Mouse (Mus musculus) adrenal gland, adult 8-10 months (tissue): ENCODE data around the gene Vmn1r86. TPM values are rescaled to one million over a fixed set of nuclear protein-coding genes. Genes with fewer than 3 reads are reported as not detected.
"Not testable (repeated sequence)": the region's sequence is repeated elsewhere in the genome, so short reads cannot be mapped to it uniquely, and the experiment has no call there.

Source experiments
- DNase-seq: peaks from one replicate; pipeline ENCODE4 v3.0.0; 2022
- total RNA-seq, 4 experiments: library from RNA; stranded (reverse); gene quantifications; 2 replicates each; pipeline ENCODE4 v1.2.4; 2022

Gene Vmn1r86
- total RNA-seq, result not detected

DNA sequence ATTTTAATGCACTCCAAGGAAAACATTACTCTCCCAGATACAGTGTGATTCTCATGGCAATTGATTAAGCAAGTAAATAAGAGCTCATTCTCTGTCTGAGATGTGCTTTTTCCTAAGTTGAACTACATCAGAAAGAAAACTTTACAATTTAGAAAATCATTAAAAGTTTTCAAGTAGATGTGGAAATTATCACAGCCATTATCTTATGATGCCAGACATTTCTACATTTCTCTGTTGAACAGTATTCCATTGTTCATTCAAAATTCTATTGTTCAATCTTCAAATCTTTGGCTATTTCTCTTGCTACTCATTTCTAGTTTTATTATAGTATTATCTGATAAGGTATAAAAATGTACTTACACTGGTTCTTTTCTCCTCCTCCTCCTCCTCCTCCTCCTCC, at the start of gene Vmn1r86:
Gene Vmn1r86 (minus strand): TSS at position 101 of the 400 bp plus-strand sequence.
- no peak for DNase-seq

DNA sequence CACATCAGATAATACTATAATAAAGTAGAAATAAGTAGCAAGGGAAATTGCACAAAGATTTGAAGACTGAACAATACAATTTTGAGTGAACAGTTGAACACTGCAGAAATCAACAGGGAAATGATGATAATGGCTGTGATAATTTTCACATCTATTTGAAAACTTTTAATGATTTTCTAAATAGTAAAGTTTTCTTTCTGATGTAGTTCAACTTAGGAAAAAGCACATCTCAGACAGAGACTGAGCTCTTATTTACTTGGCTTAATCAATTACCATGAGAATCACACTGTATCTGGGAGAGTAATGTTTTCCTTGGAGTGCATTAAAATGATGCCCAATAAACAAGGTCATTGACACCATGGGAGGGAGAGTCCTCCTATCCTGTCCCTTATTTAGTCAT, 39.6 kb upstream of the Vmn1r86 start, which contains the start of gene Vmn1r88:
Gene Vmn1r88 (plus strand): TSS at position 301 of the 400 bp plus-strand sequence.
- DNase-seq, result no peak

DNA sequence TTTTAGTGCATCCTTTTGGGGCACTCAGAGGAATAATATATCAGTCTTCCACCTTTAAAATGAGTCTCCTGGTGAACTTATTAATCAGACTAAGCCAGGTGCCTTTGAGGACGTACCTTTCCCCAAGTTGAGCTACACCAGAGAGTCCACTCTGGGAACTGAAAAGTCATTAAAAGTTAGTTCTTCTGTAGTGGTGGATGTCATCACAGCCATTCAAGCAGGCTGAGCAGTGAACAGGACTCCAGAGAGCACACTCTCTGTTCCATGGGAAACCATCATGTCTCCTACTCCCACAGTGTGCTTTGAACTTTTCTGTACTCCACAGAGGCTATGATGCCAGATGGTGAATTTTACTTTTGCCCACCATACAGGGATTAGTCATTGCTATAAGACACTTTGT, 20.3 kb upstream of the Vmn1r86 start, which contains the start of gene Vmn1r87:
Gene Vmn1r87 (minus strand): TSS at position 101 of the 400 bp plus-strand sequence.
- no peak for DNase-seq

DNA sequence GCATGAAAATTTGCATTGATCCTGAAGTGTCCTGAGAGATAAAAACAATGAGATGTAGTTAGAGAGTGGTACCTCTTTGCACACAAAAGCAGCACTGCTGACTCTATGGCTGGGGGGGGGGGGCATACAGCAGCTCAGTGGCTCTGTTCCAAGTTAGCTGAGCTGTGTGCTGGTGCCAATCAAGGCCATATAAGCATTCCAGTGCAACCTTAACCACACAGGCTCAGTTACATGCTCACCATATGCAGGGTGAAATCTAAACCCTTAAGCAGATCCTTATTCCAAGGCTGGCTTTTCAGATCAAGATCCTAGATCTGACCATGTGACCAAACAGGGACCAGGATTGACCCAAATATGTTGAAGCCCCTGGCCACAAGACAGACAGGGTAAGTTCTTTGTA, 17.6 kb upstream of the Vmn1r86 start:
- DNase-seq, result no peak

DNA sequence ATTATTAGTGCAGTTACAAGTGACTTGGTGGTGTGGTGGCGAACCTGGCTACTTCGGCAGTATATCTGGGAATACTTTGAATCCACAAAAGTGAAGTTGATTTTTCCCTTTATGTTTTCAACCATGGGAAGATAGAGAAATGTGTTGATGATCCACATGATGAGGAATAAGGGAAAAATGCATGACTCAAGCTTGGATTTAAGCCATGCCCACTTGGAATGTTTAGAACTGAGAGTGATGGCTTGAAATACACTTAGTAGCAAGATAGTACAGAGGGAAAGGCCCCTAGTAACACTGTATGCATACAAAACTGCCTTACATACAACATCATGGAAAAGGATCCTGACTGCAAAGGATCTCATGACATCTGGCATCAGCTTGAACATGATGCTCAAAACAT, 12.1 kb upstream of the Vmn1r86 start:
- no peak for DNase-seq

DNA sequence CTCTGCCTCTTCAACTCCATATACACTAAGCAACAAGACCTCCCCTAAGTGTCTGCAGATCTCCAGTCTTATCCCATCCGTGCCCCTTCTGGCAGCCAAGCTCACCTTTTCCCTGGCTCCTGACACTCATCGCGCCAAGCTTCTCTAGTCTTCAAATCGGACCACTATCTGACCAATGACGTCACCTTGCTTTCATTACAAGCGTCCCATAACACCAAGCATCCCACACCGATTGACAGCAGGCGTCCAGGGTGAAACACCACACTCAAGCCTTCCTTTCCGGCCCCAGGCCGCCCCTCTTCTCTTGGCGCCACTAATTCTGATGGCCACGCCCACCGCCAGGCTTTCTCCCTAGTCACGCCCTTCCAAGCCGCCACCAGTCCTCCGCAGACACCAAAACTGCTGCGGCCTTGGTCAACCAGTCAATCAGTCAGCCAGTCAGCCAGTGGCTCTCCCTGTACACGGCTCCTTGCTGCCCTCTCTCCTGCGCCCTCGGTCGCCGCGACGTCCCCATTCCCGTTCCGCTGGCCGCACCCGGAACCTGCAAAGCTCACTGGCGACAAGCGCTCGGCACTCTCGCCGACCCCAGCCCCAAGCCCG, 3.9 kb upstream of the Vmn1r86 start:
- DNase-seq, result peak; percentile 4

DNA sequence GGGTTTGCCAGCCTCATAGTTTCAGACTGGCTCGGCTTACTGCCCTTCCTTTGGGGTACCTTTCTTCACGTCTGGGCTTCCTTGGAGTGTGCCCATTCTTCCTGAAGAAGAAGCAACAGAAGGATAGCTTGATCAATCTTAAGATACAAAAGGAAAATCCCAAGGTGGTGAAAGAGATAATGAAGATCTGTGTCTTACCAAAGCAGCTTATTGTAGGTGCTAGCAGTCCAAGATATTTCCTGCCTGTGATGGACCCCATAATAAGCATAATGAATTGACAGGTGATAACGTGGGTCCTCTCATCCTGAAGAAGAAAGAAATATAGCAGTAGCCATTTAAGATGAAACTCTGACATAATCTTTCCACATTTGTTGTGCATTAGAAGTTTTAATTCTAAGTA, 24.6 kb downstream of the Vmn1r86 start, which contains the start of gene Vmn1r85:
Gene Vmn1r85 (minus strand): TSS at position 101 of the 400 bp plus-strand sequence.
- no peak for DNase-seq

DNA sequence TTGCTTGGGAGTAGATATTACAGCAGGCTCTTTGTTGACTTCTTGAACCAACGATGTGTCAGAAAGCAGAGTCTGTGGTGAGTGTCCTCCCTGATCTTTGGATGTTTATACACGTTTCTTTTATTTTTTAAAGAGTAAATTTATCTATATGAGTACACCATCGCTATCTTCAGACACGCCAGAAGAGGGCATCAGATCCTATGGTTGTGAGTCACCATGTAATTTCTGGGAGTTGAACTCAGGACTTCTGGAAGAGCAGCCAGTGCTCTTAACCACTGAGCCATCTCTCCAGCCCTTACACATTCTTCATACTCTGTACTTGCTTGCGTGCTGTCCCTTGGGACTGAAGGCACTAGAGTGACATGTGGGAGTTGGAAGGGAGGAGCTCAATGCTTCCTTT, 47.4 kb downstream of the Vmn1r86 start:
- DNase-seq, result no peak

DNA sequence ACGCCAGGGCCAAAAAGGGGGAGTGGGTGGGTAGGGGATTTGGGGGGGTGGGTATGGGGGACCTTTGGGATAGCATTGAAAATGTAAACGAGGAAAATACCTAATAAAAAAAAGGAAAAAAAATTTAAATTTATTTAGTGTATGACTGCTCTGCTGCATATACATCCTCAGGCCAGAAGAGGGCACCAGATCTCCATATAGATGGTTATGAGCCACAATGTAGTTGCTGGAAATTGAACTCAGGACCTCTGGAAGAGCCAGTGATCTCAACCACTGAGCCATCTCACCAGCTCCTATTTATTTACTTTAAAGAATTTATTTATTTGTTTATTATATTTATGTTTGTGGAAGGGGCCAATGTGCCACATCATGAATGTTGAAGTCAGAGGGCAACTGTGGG, 56.3 kb downstream of the Vmn1r86 start:
- DNase-seq, result not testable (repeated sequence)

DNA sequence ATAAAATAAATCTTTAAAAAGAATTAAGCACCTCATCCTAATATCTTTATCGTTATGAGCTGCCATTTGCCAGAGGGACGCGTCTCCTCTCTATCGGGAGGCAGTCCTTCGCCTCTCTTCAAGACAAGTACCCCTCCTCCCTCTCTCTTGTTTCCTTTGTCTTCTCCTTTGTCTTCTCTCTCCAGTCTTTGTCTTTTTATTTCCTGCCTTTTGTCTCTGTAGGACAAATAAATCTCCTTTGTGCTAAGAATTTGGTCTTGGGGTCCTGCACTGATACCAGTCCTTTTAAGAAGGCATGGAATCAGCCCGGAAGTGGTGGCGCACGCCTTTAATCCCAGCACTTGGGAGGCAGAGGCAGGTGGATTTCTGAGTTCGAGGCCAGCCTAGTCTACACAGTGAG, 60.2 kb downstream of the Vmn1r86 start:
- no peak for DNase-seq

DNA sequence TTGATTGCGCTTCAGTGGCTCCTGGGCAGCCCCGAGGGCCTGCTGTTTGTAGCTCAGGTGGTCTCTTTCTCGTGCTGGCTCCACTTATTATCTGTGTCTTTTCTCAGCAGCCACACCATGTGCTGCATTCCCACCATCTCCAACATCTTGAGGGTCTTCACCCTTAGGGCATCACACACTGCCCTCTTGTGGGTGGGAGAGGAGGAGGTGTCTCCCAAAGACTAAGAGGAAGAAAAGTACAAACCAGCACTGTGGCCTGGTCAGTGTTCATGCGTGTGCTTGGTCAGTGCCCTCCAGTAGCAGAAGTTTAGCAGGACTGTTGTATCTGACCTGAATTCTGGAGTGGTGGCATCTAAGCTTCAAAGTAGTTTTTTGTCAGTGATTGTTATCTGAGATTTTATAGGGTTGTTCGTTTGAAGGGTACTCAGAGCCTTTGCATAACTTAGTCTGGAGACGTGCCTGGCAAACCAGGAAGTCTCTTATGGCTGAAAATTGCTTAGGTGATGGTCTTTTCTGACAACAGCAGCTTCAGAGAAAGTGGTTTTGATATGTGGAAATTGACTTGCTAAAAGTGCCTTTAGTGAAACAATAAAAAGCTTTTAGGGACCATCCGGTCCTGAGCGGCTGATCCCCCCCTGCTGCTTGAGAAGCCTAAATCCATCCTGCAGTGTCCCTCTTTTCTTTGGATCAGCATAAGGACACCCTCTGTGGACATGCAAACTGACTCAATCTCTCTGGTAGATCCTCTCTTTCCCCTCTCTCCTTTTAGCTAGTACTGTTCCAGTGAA, 62.6 kb downstream of the Vmn1r86 start:
- no peak for DNase-seq

DNA sequence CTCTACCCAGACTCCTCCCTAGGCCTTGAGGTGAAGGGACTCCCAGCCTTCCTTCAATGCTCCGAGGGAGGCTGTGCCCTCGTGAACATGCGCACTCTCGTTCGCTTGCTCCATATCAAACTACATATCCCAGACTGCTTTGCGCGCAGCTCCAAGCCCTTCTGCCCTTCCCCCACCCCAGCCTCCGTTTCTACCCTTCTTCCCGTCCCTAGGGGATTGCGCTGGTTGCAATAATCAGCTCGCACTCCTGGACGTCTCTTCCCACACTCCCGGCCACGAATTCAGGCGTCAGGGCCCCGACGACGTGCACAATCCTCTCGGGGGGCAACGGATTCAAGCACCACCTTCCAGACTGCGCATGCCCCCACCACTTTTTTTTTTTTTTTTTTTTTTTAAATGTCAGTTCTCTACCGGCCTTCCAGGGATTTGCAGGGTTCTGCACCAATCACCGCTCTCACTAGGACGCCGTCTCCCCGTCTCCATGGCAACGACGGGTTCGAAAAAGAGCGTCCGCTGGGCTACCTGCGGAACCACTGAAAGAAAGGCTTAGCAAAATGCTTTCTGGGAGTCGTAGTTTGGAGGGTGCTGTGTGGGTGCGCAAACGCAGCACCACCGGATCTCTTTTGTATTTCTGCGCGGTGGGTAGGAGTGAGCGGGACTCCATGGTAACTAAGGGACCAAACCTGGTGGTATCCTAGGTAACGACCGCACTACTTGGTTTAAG, 65.3 kb downstream of the Vmn1r86 start, which contains the start of gene Mzf1:
Gene Mzf1 (minus strand): TSS at position 478 of the 724 bp plus-strand sequence.
- DNase-seq, result peak; percentile 93

DNA sequence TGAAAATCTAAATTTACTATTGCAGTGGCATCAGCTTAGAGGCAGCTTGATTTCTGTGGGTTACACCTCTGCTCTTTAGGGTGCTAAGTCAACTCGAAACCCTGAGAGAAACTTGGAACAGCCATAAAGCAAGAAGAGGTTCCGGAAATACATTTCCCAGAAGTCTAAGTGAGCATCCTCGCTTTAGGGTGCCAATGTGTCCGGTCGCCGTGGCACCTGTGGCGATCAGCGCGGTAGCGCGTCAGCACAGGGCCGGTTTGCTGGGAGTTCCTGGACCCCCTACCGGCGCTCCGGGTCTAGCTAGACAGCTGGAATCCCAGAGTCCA, 65.8 kb downstream of the Vmn1r86 start:
- DNase-seq, result no peak

DNA sequence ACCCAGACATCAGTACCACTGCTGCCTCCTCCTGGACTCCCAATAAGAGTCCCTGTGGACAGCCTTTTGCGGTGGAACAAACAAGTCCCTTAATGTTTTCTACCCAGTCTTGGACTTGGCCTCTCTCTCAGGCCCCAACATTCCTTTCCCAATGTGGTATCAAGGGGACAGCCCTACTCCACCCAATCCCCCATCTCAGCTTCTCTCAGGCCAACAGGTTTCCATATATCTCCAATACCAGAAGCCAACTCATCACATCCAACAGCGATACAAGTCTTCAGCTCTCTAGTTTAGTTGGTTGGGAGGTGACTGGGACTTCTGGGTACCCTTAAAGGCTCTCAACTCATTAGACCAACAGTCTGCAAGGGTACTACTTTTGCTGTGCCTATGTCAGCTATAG, 66.2 kb downstream of the Vmn1r86 start:
- no peak for DNase-seq

DNA sequence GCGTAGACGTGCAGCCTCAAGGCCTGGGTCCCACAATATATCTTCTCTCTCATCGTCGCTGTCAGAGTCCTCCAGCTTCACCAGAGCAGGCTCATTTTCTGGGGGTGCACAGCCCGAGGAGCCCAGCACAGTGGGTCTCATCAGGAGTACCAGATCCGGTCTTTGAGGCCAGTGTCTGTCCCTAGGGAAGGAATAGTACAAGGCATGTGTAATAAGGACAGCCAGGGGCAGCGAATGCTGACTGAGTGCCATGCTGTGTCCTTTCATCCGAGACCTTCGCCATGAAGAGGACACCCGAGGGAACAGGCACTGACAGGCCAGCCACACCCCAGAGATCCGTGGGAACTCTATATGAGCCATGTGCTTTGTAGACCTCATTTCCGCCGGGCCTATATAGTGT, 66.7 kb downstream of the Vmn1r86 start:
- DNase-seq, result peak; percentile 10

Other genes starting within 250 kb of the Vmn1r86 start
- gene Zfp128, start 238.7 kb downstream of the Vmn1r86 start, total RNA-seq, result 1 to 10 TPM; 3.5 to 6.3 (median 4.1) TPM
- gene Zscan22, start 222.1 kb downstream of the Vmn1r86 start, total RNA-seq, result 10 to 100 TPM; 12.0 to 19.1 (median 16.4) TPM
- 100 to 1,000 TPM; 901 to 965 (median 918) TPM for gene Rps5, start 197.6 kb downstream of the Vmn1r86 start, total RNA-seq
- under 1 TPM; 0.20 to 0.38 (median 0.34) TPM for gene Rnf225, start 192.5 kb downstream of the Vmn1r86 start, total RNA-seq
- 10 to 100 TPM; 11.9 to 15.8 (median 13.8) TPM for gene Zfp324, start 154.1 kb downstream of the Vmn1r86 start, total RNA-seq
- 10 to 100 TPM in 2 of 4 experiments, 1 to 10 TPM in 2; 6.9 to 12.6 (median 10.1) TPM for gene Zfp446, start 142.1 kb downstream of the Vmn1r86 start, total RNA-seq
- gene Slc27a5, start 121.7 kb downstream of the Vmn1r86 start, total RNA-seq, result under 1 TPM in 2 of 4 experiments, not detected in 2; 0.18 to 0.32 TPM
- gene Trim28, start 120.8 kb downstream of the Vmn1r86 start, total RNA-seq, result 100 to 1,000 TPM; 223 to 300 (median 260) TPM
- 10 to 100 TPM; 15.2 to 19.9 (median 17.5) TPM for gene Zbtb45, start 109.9 kb downstream of the Vmn1r86 start, total RNA-seq
- gene Chmp2a, start 85.1 kb downstream of the Vmn1r86 start, total RNA-seq, result 100 to 1,000 TPM; 235 to 249 (median 240) TPM
- 100 to 1,000 TPM; 168 to 169 (median 168) TPM for gene Ube2m, start 81.6 kb downstream of the Vmn1r86 start, total RNA-seq
- 1 to 10 TPM; 3.2 to 7.5 (median 5.9) TPM for gene Mzf1, start 65.2 kb downstream of the Vmn1r86 start, total RNA-seq
- gene Vmn1r85, start 24.7 kb downstream of the Vmn1r86 start, total RNA-seq, result not detected
- not detected for gene Vmn1r87, start 20.2 kb upstream of the Vmn1r86 start, total RNA-seq
- gene Vmn1r88, start 39.7 kb upstream of the Vmn1r86 start, total RNA-seq, result under 1 TPM; 0.05 to 0.17 (median 0.10) TPM
- not detected for gene Vmn1r89, start 93.1 kb upstream of the Vmn1r86 start, total RNA-seq
- gene Lig1, start 157.4 kb upstream of the Vmn1r86 start, total RNA-seq, result 10 to 100 TPM; 10.5 to 11.8 (median 11.1) TPM
- 10 to 100 TPM; 12.3 to 19.2 (median 14.8) TPM for gene Zswim9, start 158.8 kb upstream of the Vmn1r86 start, total RNA-seq
- gene Pla2g4c, start 204.7 kb upstream of the Vmn1r86 start, total RNA-seq, result under 1 TPM; 0.17 to 0.56 (median 0.22) TPM